Mouse (Mus musculus): Measurements from ENCODE around the gene Hsd17b11.
"Not testable (repeated sequence)": the region's sequence is repeated elsewhere in the genome, so short reads cannot be mapped to it uniquely, and the experiment has no call there.

The Hsd17b11 gene

GRCm38 (mm10) chr5:104035824-104036223 is 14.1 kb upstream of the Hsd17b11 start:
- DNase-seq (ENCODE audit: low spot score in 2 of 2), result no peak

GRCm38 (mm10) chr5:104035066-104035465 is 13.3 kb upstream of the Hsd17b11 start:
- DNase-seq (ENCODE audit: low spot score in 2 of 2), result no peak

GRCm38 (mm10) chr5:104032434-104033097 is 10.8 kb upstream of the Hsd17b11 start:
- no peak for DNase-seq (ENCODE audit: low spot score in 2 of 2)

- DNase-seq (ENCODE audit: low spot score in 2 of 2), result no peak
These were observed 3.6 kb upstream of the Hsd17b11 start for GRCm38 (mm10) chr5:104025245-104025854.

- no peak for DNase-seq (ENCODE audit: low spot score in 2 of 2)
These were observed 3.0 kb upstream of the Hsd17b11 start for GRCm38 (mm10) chr5:104024762-104025161.

GRCm38 (mm10) chr5:104024193-104024592 is 2.5 kb upstream of the Hsd17b11 start:
- DNase-seq (ENCODE audit: low spot score in 2 of 2), result not testable (repeated sequence)

- no peak for DNase-seq (ENCODE audit: low spot score in 2 of 2)
These were observed 1.7 kb upstream of the Hsd17b11 start for GRCm38 (mm10) chr5:104023289-104024020.

GRCm38 (mm10) chr5:104022558-104022957 is 839 bp upstream of the Hsd17b11 start:
- no peak for DNase-seq (ENCODE audit: low spot score in 2 of 2)

GRCm38 (mm10) chr5:104011419-104011818 is 10.3 kb downstream of the Hsd17b11 start:
- DNase-seq (ENCODE audit: low spot score in 2 of 2), result no peak

- no peak for DNase-seq (ENCODE audit: low spot score in 2 of 2)
These were observed 11.5 kb downstream of the Hsd17b11 start for GRCm38 (mm10) chr5:104010261-104010660.

GRCm38 (mm10) chr5:104009421-104009820 is 12.3 kb downstream of the Hsd17b11 start:
- no peak for DNase-seq (ENCODE audit: low spot score in 2 of 2)

GRCm38 (mm10) chr5:104007801-104008200 is 13.9 kb downstream of the Hsd17b11 start:
- DNase-seq (ENCODE audit: low spot score in 2 of 2), result no peak

GRCm38 (mm10) chr5:104006811-104007210 is 14.9 kb downstream of the Hsd17b11 start:
- no peak for DNase-seq (ENCODE audit: low spot score in 2 of 2)

GRCm38 (mm10) chr5:104003955-104004354 is 17.8 kb downstream of the Hsd17b11 start:
- no peak for DNase-seq (ENCODE audit: low spot score in 2 of 2)

- no peak for DNase-seq (ENCODE audit: low spot score in 2 of 2)
These were observed 18.3 kb downstream of the Hsd17b11 start for GRCm38 (mm10) chr5:104003256-104003931.

GRCm38 (mm10) chr5:104002549-104003255 is 19.0 kb downstream of the Hsd17b11 start:
- DNase-seq (ENCODE audit: low spot score in 2 of 2), result no peak

- peak; percentile 36 to 67 for DNase-seq (ENCODE audit: low spot score in 2 of 2)
These were observed 22.0 kb downstream of the Hsd17b11 start for GRCm38 (mm10) chr5:103999738-104000137.

GRCm38 (mm10) chr5:103998739-103999138 is 23.0 kb downstream of the Hsd17b11 start:
- DNase-seq (ENCODE audit: low spot score in 2 of 2), result peak in 1 of 2 experiments; percentile 23

GRCm38 (mm10) chr5:103995181-103995580 is 26.5 kb downstream of the Hsd17b11 start:
- DNase-seq (ENCODE audit: low spot score in 2 of 2), result no peak

GRCm38 (mm10) chr5:103994669-103995068 is 27.1 kb downstream of the Hsd17b11 start:
- no peak for DNase-seq (ENCODE audit: low spot score in 2 of 2)

- no peak for DNase-seq (ENCODE audit: low spot score in 2 of 2)
These were observed 28.1 kb downstream of the Hsd17b11 start for GRCm38 (mm10) chr5:103993601-103994000.

GRCm38 (mm10) chr5:103992831-103993230 is 28.9 kb downstream of the Hsd17b11 start:
- no peak for DNase-seq (ENCODE audit: low spot score in 2 of 2)

All from right cerebral cortex, postnatal 36 days (tissue).